Mouse (Mus musculus) megakaryocyte progenitor cell, adult 5-6 weeks (primary cell): ENCODE measurements around the gene Xylb. TPM values are rescaled to one million over a fixed set of nuclear protein-coding genes. Genes with fewer than 3 reads are reported as not detected.
A peak's percentile ranks its signal among the peaks of the same experiment; 100 is the strongest.

Experiments used
- ATAC-seq: replicated peaks from 2 replicates; pipeline ENCODE4 v1.8.0; 2016; ENCODE audit warnings: mild to moderate bottlenecking, moderate TSS enrichment, inconsistent platforms; ENCODE audit not compliant: poor library complexity
- total RNA-seq, 2 experiments: library from RNA; stranded (forward) in 1 of 2; stranded (reverse) in 1 of 2; fragments of 157-497, 149-512 nt in 1 of 2; fragments of 200-1000 nt in 1 of 2; gene quantifications; 2 replicates each; pipeline versions ENCODE4 v1.2.3 to v1.2.4; 2015 to 2017

Gene Xylb
- total RNA-seq (2015) (3.6 and 3.8 TPM in 2 replicates), total RNA-seq (2017) (2.2 and 5.2 TPM in 2 replicates)

DNA sequence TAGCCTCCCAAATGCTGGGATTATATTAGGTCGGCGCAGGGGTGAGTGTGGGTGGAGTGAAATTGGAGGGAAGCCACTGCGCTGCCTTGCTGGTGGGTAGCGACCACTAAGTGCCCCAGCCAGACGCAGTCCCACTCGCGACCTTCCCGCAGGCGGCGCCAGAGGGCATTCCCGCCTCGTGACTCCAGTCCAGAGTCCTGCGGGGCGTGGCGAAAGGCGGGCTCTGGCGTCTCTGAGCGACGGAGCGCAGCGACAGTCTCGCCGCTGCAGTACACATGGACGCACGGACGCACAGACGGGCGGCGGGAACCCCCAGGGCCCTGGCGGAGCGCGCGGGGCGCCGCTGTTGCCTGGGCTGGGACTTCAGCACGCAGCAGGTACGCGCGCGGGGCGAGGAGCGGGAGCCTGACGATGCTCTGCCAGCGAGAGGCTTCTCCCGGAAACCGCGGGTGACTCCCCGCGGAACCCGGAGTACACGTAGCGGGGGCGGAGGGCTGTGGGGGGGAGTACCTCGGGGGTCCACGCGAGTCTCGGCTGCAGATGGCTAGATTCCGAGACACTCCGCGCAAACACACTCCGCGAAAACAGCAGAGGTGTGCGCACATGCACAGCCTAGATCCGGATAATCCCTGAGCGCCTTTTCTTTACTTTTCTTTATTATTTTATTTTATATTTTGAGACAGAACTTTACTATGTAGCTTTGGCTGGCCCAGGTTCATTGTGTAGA lies at the start of gene Xylb:
Gene Xylb (plus strand): TSS at position 51 of the 727 bp plus-strand sequence.
- peak; percentile 99 for ATAC-seq

DNA sequence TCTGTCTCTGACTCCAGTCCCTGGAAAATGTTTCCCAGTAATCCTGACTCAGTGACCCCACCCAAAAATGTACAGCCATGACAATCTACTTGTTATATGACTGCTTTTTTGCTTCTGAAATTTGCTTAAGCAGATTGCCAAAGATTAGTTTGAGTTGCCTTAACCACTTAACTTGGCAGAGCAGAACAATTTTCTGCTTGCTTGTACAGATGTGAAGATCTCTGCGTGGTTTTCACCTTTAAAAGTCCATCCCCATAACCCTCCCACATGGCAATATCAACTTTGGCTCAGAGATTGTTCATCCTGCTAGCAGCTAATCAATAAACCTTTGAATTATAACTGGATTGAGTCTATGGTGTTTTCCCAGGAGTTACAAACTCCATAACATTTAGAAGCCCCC lies 48.1 kb upstream of the Xylb start:
- no peak for ATAC-seq

DNA sequence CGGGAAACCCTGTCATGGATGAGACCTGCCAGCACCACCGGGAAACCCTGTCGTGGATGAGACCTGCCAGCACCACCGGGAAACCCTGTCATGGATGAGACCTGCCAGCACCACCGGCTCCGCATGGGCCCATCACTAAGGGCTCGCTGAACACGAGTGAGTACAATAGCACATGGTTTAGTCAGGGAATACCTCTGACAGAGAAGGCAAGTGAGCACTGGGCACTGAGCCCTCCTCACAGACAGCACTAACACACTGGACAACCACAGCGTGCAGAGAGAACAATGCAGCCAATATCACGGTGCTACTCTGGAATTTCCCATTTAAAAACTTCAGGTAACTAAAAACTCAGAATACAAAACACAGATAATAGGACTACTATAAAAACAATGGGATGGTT lies 44.1 kb upstream of the Xylb start:
- ATAC-seq = no peak

DNA sequence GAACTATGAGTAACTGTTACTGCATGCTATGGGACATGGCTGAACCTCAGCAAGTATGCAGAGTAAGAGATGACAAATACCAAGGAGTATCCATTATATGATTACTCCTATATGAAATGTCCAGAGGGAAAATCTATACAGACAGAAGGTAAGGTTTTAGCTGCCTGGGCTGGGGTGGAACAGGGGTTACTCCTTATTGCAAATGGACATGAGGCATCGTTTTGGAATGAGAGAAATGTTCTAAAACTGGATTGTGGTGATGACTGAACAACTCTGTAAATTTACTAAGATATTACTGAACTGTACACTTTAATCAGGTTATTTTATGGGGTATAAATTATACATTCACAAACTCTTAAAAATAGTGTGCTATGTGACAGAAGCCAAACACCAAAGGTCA lies 38.3 kb upstream of the Xylb start:
- ATAC-seq = no peak

DNA sequence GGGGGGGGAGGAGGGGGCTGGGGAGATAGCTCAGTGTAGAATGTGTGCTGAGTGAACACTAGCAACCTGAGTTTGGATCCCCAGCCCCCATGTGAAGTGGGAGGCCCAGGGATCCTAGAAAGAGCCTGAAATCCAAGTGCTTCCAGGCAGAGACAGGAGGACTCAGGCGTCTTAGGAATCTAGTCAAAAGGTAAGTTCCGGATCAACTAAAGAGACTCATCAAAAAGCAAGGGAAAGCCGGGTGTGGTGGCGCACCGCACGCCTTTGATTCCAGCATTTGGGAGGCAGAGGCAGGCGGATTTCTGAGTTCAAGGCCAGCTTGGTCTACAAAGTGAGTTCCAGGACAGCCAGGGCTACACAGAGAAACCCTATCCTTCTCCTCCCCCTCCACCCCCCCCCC lies 36.7 kb upstream of the Xylb start:
- ATAC-seq = no peak

DNA sequence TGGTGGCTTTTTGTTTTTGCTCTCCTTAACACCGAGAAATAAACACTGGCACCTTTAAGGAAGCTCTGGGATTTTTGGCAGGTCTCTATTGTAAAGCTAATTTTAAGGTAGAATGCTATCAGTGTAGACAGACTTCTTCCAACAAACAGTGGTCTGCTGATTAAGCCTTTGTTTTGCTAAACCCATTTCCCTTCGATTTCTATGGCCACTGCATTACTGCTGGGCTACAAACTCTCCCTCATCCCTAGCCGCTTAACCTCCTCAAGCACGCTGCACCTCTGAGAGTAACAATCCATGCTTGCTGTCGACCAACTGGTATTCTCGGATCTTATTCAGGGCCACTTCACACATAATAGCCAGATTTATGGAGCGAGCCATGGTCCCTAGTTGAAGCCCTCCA lies 36.2 kb upstream of the Xylb start:
- ATAC-seq = no peak

DNA sequence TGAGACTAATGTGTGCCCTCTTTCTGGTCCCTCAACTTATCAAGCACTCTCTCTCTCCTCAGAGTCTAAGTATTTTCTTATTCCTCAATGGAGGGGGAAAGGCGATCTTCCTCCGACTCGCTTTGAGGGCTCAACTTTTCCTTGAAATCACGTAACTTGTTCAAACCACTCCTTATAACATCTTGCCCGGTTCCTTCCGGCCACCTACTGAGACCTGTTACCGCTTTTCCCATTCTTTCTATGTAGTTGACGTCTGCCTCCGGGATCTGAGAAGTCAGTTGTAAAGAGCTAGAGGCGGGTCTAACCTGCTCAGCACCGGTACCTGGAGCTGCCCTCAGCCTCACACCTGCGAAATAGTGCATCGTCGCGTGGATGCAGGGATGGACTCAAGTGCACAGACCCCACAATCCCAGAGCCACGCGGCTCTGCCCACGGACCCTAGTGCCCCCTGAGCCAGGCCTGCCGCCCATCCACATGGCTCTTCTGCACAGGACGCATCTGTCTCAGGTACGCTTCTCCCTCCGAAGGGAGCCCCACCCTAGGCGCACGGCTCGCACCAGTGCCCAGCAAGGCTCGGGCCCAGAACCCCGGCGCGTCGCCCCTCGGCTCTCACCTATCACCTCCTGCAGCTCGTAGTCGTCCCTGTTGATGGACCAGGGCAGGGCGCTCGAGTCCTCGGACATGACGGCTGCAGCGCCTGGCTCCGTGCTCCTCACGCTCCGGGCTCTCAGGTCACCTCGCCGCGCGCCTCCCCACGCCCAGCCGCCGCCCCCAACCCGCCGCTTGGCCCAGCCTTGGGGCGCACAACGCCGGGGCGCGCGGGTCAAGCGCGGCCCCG lies 35.6 kb upstream of the Xylb start:
- peak; percentile 1; the same call in 1 of the 2 replicates for ATAC-seq

DNA sequence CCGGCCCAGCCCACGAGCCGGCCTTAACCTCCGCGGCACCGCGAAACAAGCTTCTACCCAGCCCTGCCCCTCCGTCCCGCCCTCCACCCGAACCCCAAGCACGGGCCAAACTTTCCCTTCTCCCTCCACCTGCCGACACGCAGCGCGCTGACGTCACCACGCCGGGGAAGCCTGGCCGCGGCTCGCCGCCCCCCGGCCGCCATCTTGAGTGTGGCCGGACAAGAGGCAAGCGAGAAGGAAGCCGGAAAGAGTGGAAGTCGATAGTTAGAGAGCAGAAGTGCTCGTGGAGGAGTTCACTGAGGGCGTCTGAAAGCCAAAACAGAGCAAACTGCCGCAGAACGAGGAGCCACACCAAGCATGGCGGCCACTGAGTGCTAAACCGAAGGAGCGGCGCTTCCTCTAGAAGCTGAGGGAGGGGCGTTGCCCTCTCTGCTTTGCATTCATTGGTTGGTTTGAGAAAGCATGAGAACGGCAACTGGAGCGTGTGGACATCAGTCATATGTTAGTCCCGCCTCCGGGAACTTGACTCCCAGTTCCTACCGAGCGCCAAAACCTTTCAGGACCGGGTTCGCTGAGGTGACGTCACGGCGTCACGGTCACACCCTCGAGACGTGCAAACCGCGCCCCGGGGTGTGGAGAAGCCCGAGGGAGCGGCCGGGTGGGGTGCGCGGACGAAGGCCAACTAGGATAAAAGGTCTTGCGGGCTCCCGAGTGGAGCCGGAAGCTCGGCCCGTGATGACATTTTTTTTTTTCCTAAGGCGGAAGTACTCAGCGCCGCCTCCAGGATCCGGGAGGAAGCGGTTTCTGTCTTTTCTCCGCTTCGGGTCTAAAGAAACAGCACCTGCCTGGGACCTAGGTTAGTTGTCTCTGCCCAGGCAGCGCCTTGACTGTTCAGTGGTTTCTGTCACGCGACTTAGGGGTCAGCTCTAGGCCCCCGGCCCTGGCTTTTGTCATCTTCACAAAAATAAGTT lies 34.6 kb upstream of the Xylb start, which contains the start of gene Oxsr1:
Gene Oxsr1 (minus strand): TSS at position 139 of the 971 bp plus-strand sequence.
- peak; percentile 88 for ATAC-seq

DNA sequence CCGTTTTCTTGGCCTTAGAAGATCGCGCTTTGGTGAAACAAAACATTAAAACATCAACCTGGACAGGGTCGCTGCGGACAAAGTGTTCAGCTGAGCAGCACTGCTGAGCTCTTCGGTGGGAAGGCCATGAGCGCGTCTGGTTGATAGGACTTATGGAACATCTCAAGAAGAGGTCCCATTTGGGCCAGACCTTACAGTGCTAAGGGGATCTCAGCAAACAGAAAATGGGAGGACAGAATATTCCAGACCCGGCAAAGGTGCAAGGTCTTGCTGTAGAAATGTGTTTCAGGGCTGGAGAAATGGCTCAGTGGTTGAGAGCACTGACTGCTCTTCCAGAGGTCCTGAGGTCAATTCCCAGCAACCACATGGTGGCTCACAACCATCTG lies 33.9 kb upstream of the Xylb start:
- ATAC-seq = no peak; the same call in 1 of the 2 replicates

DNA sequence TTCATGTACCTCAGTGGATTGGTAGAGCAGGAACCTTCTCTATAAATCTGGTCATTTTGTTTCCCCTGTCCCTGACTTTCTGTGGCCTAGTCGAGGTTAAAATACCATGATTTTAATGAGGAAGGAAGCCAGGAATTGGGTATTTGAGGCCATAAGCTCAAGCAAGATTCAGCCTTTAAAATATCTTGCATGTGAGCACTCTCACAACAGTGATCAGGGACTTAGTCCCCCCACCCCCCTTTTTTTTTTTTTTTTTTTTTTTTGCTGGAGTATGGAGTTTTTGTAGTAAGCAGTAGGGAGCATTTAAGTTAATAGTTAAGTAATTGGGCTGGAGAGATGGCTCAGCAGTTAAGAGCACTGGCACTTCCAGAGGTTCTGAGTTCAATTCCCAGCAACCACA lies 33.1 kb upstream of the Xylb start:
- ATAC-seq = no peak

DNA sequence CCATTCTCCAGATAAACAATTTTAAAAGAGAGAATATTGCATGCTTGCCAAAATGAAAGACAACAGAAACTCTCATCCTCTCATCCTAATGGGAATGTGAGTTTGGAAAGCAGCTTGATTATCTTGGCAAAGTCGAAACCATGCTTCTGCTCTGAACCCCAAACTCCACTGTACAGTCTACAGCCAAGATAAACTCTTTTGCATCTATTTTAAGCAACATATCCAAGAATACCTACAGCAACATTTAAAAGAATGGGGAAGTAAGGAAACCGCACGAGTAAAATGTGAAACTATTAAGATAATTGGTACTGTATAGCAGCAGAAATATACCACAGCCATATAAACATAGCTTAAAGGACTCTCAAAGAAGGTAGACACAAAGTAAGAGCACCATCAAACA lies 28.7 kb upstream of the Xylb start:
- peak; percentile 63 for ATAC-seq

DNA sequence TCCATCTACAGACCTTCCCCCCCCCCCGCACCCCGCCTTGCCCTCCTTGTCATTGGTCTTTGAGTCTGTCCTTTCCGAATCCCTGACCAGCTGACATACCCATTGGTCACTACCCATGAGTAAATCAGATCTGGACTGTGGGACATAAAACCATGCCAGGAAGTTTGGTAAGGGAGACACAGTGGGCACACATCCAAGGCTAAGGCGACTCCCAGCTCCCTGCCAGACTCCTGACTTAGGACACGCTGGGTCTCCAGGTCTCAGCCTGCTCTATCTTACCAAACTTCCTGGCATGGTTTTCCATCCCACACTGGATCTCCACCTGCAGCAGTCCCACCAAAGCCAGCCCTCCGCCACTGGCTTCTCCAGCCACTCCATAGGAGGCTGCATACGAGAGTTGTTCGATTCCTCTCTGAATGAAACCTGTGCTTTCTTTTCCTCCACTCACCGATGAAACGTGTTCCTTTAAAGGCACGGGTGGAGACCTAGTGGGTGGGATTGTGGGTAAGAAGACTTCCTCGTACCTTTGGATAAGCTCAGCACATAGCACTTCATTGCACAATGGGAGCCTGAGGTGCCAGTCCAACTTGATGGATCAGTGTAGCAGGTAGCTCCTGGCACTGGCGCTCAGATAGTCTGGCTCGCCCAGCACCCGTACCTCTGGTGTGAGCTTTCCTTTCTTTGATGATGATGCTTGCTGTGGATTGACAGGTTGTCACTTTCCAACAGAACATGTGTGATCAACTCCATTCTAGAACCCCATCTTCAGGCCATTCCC lies 26.8 kb upstream of the Xylb start:
- no peak for ATAC-seq

DNA sequence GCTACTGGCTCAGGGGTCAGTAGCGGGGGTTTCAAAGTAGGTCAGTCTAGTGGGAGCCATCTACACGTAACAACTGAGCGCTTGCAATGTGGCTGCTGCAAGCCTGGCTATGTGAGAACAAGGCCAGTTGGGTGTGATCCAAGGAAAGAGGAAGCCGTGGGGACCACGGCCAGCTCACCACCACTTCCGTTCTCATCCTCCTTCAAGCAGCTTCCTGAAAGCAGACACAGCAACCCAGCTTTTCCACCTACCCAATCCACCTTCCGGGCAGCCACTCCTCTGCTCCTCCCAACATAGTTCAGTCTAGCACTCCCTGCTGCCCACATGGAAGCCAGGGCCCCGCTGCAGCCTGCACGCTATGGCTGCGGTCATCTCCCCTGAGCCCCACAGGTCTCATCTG lies 22.9 kb upstream of the Xylb start:
- ATAC-seq = peak; percentile 96

DNA sequence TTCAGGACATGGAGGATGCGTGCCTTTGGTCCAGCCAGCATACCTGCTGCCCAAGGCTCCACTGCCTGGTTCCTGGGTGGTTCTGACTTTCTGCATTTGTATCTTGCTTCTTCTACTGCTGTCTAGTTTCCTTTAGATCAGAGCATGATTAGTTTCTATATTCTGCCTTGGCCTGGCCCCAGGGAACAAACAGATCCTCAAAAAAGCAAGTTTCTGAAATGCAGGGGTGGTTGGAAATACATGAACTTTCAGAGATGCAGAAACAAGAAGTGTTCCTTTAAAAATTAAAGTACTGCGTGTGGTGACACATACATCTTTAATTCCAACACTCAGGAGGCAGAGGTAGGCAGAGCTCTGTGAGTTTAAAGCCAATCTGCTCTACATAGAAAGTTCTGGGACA lies 22.3 kb upstream of the Xylb start:
- no peak for ATAC-seq

DNA sequence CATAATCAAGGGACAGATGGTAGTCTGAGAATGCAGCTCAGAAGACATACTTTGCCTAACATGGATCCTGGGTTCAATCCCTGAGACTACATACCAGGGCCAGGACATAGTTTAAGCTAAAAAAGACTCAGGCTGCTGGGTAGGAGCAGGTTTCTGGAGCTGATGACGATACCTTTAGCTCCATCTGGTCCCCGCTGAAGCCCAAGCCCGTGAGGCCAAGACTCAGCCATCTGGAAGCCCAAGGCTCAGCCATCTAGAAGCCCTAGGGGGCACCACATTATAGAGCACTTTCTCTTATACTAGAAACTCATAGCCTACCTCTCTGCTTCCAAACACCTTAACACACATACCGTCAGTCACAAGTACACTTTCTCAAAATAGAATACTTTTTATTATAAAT lies 21.6 kb upstream of the Xylb start:
- no peak for ATAC-seq

DNA sequence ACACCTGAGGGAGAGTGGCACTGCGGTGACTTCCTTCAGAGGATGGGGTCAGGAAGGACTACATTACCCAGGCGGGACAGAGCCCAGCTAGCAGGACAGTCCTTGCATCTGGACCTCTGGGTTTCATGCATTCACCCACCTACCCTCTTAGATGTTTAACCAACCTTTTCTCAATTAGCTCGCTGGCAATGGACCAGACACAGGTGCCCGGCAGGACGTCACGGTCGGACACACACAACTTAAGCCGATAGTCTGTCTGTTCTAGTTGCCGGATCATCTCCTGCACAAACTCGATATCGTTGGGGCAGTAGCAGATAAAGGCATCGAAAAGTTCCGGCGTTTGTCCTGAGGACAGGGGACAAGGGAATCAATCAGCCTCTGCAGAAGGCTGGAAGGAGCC lies 19.3 kb upstream of the Xylb start:
- no peak for ATAC-seq

DNA sequence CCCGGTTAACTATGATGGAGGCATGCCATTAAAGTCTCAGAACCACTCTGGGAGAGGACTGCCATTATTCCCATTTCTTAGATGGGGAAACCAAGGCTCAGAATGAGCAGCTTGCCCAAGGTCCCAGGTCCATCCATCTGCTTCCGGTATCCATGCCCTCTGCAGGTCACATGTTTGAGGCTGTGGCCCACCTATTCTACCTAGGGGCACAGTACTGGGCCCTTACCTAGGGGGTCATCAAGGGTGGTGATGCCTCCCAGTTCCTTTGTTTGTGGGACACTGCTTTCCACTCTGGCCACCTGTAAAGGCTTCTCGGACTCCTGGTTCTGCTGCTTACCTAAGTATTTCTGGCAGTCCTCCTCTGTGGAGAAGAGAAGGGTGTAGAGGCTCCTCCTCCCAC lies 18.8 kb upstream of the Xylb start:
- no peak for ATAC-seq

DNA sequence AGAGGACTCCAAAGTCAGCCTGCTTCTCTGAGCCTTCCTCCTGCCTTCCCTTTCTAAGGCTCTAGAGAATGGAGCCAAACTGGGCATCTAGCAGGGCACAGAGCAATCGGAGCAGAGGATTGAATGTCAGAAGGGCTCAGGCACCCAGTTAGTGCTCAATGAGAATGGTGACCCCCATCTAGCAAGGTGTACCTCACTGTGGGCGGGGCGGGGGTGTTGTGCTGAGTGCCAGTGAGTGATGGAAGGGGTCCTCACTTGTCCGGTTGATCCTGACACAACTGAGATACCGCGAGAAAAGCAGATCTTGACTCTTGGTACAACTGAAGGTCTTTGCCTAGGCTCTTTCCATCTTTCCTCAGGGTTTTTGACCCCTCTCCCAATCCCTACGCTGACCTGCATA lies 18.1 kb upstream of the Xylb start:
- ATAC-seq = no peak

DNA sequence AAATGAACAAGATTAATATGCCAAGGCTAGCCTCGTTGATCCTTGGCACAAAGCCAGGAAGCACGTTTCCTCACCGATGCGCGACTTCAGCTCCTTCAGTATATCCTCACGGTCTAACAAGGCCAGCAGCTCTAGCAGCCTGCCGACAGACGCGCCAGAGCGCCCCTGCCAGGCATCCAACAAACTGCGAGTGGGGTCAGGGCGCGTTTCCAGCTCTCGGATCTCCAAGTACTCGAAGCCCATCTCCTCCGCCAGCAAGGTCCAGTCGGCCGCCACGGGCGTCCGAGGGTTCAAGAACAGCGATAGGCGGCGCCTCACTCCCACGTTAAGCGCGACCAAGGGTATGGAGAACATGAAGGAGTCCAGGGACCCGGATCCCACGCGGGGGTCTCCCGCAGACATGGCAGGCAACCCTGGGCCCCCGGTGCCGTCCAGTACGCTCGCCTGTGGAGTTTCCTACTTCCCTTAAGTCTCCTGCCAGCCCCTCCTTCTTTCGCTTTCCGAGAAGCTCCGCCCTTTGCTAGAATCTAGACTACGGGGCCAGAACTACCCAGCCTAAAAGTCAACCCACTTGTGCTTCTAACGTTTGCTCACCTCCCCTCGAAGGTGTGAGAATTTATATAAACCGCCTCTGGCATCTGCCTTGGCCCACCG lies 17.5 kb upstream of the Xylb start, which contains the start of gene Acaa1a:
Gene Acaa1a (plus strand): TSS at position 119 of the 654 bp plus-strand sequence.
- ATAC-seq = peak; percentile 57

DNA sequence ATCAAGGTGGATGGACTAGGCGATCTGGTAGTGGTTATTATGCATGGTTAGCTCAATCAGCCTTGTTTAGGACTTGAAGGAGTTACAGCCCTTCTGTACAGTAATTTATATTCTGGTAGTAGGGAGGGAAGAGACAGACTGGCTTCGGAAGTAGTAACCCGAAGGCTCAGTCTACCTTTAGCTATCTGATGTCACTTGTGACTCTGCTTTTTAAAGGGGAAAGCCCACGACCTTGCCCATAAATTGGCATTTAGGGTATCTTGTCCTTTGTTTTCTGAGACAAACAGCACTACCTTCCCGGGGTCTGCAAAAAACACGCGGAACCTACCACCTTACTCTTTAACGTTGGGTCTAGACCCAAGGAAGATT lies 17.0 kb upstream of the Xylb start:
- ATAC-seq = no peak
